Mouse (Mus musculus): ENCODE measurements around the gene Mvb12a.

- TF ChIP-seq CTCF (IDR thresholded peaks at IDR 0.05; ENCODE audit: insufficient read depth, low read depth, low read length) (no peak), POLR2A (IDR thresholded peaks at IDR 0.05; ENCODE audit: insufficient read depth, low read depth, low read length) (no peak)
Measured at GRCm38 (mm10) chr8:71554644-71555043, 11.9 kb downstream of the Mvb12a start.

All from olfactory bulb, adult 2 months (tissue).